Mouse (Mus musculus): Measurements from ENCODE around the gene Amd2. TPM values are rescaled to one million over a fixed set of nuclear protein-coding genes. Genes with fewer than 3 reads are reported as not detected.

Amd2 gene
- total RNA-seq (2014; rRNA removed) (0.27 and 0.42 TPM in 2 replicates), polyA plus RNA-seq (2015; fragmentation: Nextera tagmentation; extraction: Ambion mirVana) (2.0 and 2.1 TPM in 2 replicates)

GRCm38 (mm10) chr10:35711792-35712191 is at the start of gene Amd2:
Gene Amd2 (minus strand): TSS chr10:35711892.
- no peak for TF ChIP-seq CTCF (IDR thresholded peaks at IDR 0.05)
- Histone ChIP-seq H3K9me3 (ENCODE audit: low read length) (no peaks in the 10 kb centered on the region), H3K4me3 (ENCODE audit: low read depth, low read length) (no peak within 1 kb of the TSS), H3K9ac (replicated peaks; ENCODE audit: low read length, poor library complexity, severe bottlenecking) (no peak within 1 kb of the TSS), H3K27ac (ENCODE audit: low read depth, low read length) (no peak within 1 kb of the TSS), H3K4me1 (ENCODE audit: insufficient read depth, low read length) (no peaks in the 10 kb centered on the region), H3K27me3 (ENCODE audit: insufficient read depth, low read length) (no peaks in the 10 kb centered on the region), H3K4me2 (ENCODE audit: low read depth, low read length, poor library complexity, severe bottlenecking) (no peak within 1 kb of the TSS), H3K36me3 (ENCODE audit: insufficient read depth, low read length) (no peaks in the 10 kb centered on the region)
- no peak for DNase-seq (ENCODE audit: low spot score)
- ATAC-seq (ENCODE audit: low FRiP score), result no peak
- WGBS, result 93% methylated on average over 8 of the region's 8 CpGs

GRCm38 (mm10) chr10:35761280-35761679 is 49.6 kb upstream of the Amd2 start:
- WGBS, result 70% methylated on average over 3 of the region's 3 CpGs
- Histone ChIP-seq H3K4me2 (ENCODE audit: low read depth, low read length, poor library complexity, severe bottlenecking) (no peak overlapping the region), H3K9ac (replicated peaks; ENCODE audit: low read length, poor library complexity, severe bottlenecking) (no peak overlapping the region), H3K9me3 (ENCODE audit: low read length) (no peaks in the 10 kb centered on the region), H3K36me3 (ENCODE audit: insufficient read depth, low read length) (no peaks in the 10 kb centered on the region), H3K4me3 (ENCODE audit: low read depth, low read length) (no peak overlapping the region), H3K27me3 (ENCODE audit: insufficient read depth, low read length) (no peaks in the 10 kb centered on the region), H3K27ac (ENCODE audit: low read depth, low read length) (no peak overlapping the region), H3K4me1 (ENCODE audit: insufficient read depth, low read length) (no peaks in the 10 kb centered on the region)
- ATAC-seq (ENCODE audit: low FRiP score) (no peak), DNase-seq (ENCODE audit: low spot score) (no peak)
- no peak for TF ChIP-seq CTCF (IDR thresholded peaks at IDR 0.05)

GRCm38 (mm10) chr10:35737639-35738038 is 25.9 kb upstream of the Amd2 start:
- H3K9me3 ChIP-seq (ENCODE audit: low read length), result no peaks in the 10 kb centered on the region
- H3K4me2 ChIP-seq (ENCODE audit: low read depth, low read length, poor library complexity, severe bottlenecking), result no peak overlapping the region
- no peak for DNase-seq (ENCODE audit: low spot score)
- ATAC-seq (ENCODE audit: low FRiP score), result no peak
- no peak for TF ChIP-seq CTCF (IDR thresholded peaks at IDR 0.05)
- no peaks in the 10 kb centered on the region for H3K27me3 ChIP-seq (ENCODE audit: insufficient read depth, low read length)
- H3K27ac ChIP-seq (ENCODE audit: low read depth, low read length), result no peak overlapping the region
- H3K36me3 ChIP-seq (ENCODE audit: insufficient read depth, low read length), result no peaks in the 10 kb centered on the region
- 92% methylated on average over 2 of the region's 2 CpGs for WGBS
- H3K9ac ChIP-seq (replicated peaks; ENCODE audit: low read length, poor library complexity, severe bottlenecking), result no peak overlapping the region
- H3K4me1 ChIP-seq (ENCODE audit: insufficient read depth, low read length), result no peaks in the 10 kb centered on the region
- no peak overlapping the region for H3K4me3 ChIP-seq (ENCODE audit: low read depth, low read length)

GRCm38 (mm10) chr10:35714266-35714665 is 2.6 kb upstream of the Amd2 start:
- no peaks in the 10 kb centered on the region for H3K36me3 ChIP-seq (ENCODE audit: insufficient read depth, low read length)
- no peak for TF ChIP-seq CTCF (IDR thresholded peaks at IDR 0.05)
- no peak overlapping the region for H3K27ac ChIP-seq (ENCODE audit: low read depth, low read length)
- no peak overlapping the region for H3K9ac ChIP-seq (replicated peaks; ENCODE audit: low read length, poor library complexity, severe bottlenecking)
- no peaks in the 10 kb centered on the region for H3K27me3 ChIP-seq (ENCODE audit: insufficient read depth, low read length)
- DNase-seq (ENCODE audit: low spot score) (no peak), ATAC-seq (ENCODE audit: low FRiP score) (no peak)
- H3K4me3 ChIP-seq (ENCODE audit: low read depth, low read length), result no peak overlapping the region
- no peak overlapping the region for H3K4me2 ChIP-seq (ENCODE audit: low read depth, low read length, poor library complexity, severe bottlenecking)
- H3K9me3 ChIP-seq (ENCODE audit: low read length), result no peaks in the 10 kb centered on the region
- no peaks in the 10 kb centered on the region for H3K4me1 ChIP-seq (ENCODE audit: insufficient read depth, low read length)

Data from midbrain, postnatal 0 days (tissue).